Mouse (Mus musculus) c-Kit-positive CD71-positive TER-119-positive erythroid progenitor cells, embryonic 14.5 days (primary cell): ENCODE results near the gene Mcts2.
A peak's percentile ranks its signal among the peaks of the same experiment; 100 is the strongest.

Experiments used
- DNase-seq: peaks from one replicate; pipeline ENCODE4 v3.0.0-alpha.2; 2013; ENCODE audit warnings: low spot score

Mcts2 gene

GRCm38 (mm10) chr2:152726751-152727335, 40.0 kb downstream of the Mcts2 start:
- no peak for DNase-seq

- DNase-seq: no peak
Measured at GRCm38 (mm10) chr2:152727795-152728510, 41.1 kb downstream of the Mcts2 start.

GRCm38 (mm10) chr2:152728594-152728993, 41.8 kb downstream of the Mcts2 start:
- no peak for DNase-seq

GRCm38 (mm10) chr2:152729013-152729635, 42.3 kb downstream of the Mcts2 start:
- DNase-seq: no peak

GRCm38 (mm10) chr2:152729636-152730020, 42.8 kb downstream of the Mcts2 start:
- DNase-seq: no peak

- no peak for DNase-seq
Measured at GRCm38 (mm10) chr2:152733201-152733600, 46.4 kb downstream of the Mcts2 start.

GRCm38 (mm10) chr2:152734501-152734900, 47.7 kb downstream of the Mcts2 start:
- DNase-seq: no peak

- DNase-seq: peak; percentile 65
Measured at GRCm38 (mm10) chr2:152734984-152735383, 48.1 kb downstream of the Mcts2 start.

GRCm38 (mm10) chr2:152736090-152736601, 49.3 kb downstream of the Mcts2 start, which contains the start of gene Id1:
Gene Id1, plus strand, starts transcription at chr2:152736251.
- peak; percentile 89 for DNase-seq

GRCm38 (mm10) chr2:152736748-152737147, 49.9 kb downstream of the Mcts2 start:
- peak; percentile 58 for DNase-seq
